In the genomic region with DNA sequence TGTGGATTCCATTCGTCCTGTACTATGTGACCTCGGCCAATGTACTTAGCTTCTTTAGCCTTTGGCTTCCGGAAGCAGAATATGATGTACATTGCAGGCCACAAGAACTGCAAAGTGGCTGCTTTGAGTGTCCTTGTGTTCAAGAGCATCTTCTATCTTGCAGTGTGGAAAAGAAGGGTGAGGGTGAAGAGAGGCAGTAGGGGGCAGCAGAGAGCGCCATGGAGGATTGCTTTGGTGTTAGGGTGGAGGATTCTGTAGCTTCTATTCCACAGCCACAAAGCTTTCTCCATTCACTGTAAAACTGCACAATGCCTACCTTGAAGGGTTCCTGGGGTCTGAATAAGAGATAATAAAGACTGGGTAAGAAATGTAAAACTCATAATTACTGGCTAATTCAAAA, we compare ENCODE assay signal across 9 mouse cellular contexts. TPM values are rescaled to one million over a fixed set of nuclear protein-coding genes. Genes with fewer than 3 reads are reported as not detected.
DNase-seq lines count a peak whose midpoint lies in the region; ATAC-seq and TF ChIP-seq lines count a peak whose summit lies in the region.
"Had no signal": no experiment of that assay in that cellular context is flagged by ENCODE, and none has a peak within 500 bp of the region (broad histone marks: within the 10 kb centered on the region; RNA-seq: fewer than 3 reads in every experiment).

No protein-coding gene starts in this region.

- no peaks in the 10 kb centered on the region for H3K27me3 ChIP-seq in heart, adult 2 months (ENCODE audit: control insufficient read depth, insufficient read depth, low read length)
- H3K27me3 ChIP-seq in heart, embryonic 11.5 days (ENCODE audit: control insufficient read depth, insufficient read depth, low read length) = no peaks in the 10 kb centered on the region

- H3K79me2 ChIP-seq in heart, adult 2 months (replicated peaks; ENCODE audit: control insufficient read depth, insufficient read depth, low read length) = no peaks in the 10 kb centered on the region

- no peak overlapping the region for H3K4me3 ChIP-seq in heart, adult 2 months
- H3K4me3 ChIP-seq in heart, embryonic 11.5 days (ENCODE audit: low read depth, low read length) = no peak overlapping the region

- intact Hi-C loops in heart, adult 2 months (cut with DNase I) = loop anchor here (2.0 kb wide), 1 partner anchor 67 kb away; no protein-coding TSS in a partner anchor

- no peaks in the 10 kb centered on the region for H3K9me3 ChIP-seq in heart, embryonic 11.5 days (replicated peaks; ENCODE audit: control insufficient read depth, low read length)

- no peak overlapping the region for H3K27ac ChIP-seq in heart, adult 2 months
- H3K27ac ChIP-seq in heart, embryonic 11.5 days (ENCODE audit: low read depth, low read length) = no peak overlapping the region
- H3K27ac ChIP-seq: macrophage had no signal

- 17% methylated on average over 4 of the region's 4 CpGs for WGBS in heart, adult 2 months
- 22% methylated on average over 4 of the region's 4 CpGs for WGBS in heart, embryonic 11.5 days (ENCODE audit: insufficient replicate concordance)

- H3K4me2 ChIP-seq in heart, embryonic 11.5 days = no peak overlapping the region

- no peaks in the 10 kb centered on the region for H3K36me3 ChIP-seq in heart, adult 2 months (ENCODE audit: control insufficient read depth, insufficient read depth, low read length)
- H3K36me3 ChIP-seq in heart, embryonic 11.5 days (ENCODE audit: control insufficient read depth, insufficient read depth, low read length) = no peaks in the 10 kb centered on the region

- TF ChIP-seq EP300 in heart, adult 2 months (IDR thresholded peaks at IDR 0.05; ENCODE audit: insufficient read depth, low read depth, low read length) = no peak

- peak; percentile 81 for TF ChIP-seq CTCF in heart, adult 2 months (IDR thresholded peaks at IDR 0.05)

- DNase-seq in heart, adult 2 months = peak; percentile 45 to 66
- DNase-seq in R1 (ENCODE audit: low read depth, low spot score) = peak; percentile 76
- peak; percentile 54 for DNase-seq in embryo, embryonic 11 days
- DNase-seq in left cerebral cortex, adult 8-10 months (ENCODE audit: low spot score in 2 of 2) = peak; percentile 29 to 59
- DNase-seq in natural killer cell, adult 2 months (ENCODE audit: low spot score in 2 of 2) = peak; percentile 35 to 67
- DNase-seq in testis, postnatal 14 days (ENCODE audit: low spot score) = peak; percentile 9

- no peaks in the 10 kb centered on the region for H3K4me1 ChIP-seq in heart, adult 2 months (ENCODE audit: control insufficient read depth, insufficient read depth, low read length)
- H3K4me1 ChIP-seq in heart, embryonic 11.5 days (ENCODE audit: control insufficient read depth, insufficient read depth, low read length) = no peaks in the 10 kb centered on the region

- no peak overlapping the region for H3K9ac ChIP-seq in heart, adult 2 months (ENCODE audit: low read depth, low read length)
- H3K9ac ChIP-seq in heart, embryonic 11.5 days (ENCODE audit: low read depth, low read length) = no peak overlapping the region

- no peak for ATAC-seq in heart, embryonic 11.5 days (replicated peaks; ENCODE audit: insufficient number of reproducible peaks, low FRiP score, low TSS enrichment)
- peak; percentile 85 for ATAC-seq in inflammation-experienced regulatory T-cells, adult 6 months

- no peak for TF ChIP-seq POLR2A in heart, adult 2 months (IDR thresholded peaks at IDR 0.05; ENCODE audit: insufficient read depth, low read depth, low read length)

RNA-seq across cellular contexts. Expression of a gene that starts 11.0 kb away (rescaled TPM):
- 1 to 10 TPM; 6.4 to 8.6 TPM for total RNA-seq in heart, adult 2 months (2021)
- polyA plus RNA-seq in heart, adult 2 months (2012; rRNA removed) = 0.45 and 0.76 TPM in 2 replicates
- not detected in 2 replicates for polyA plus RNA-seq in heart, embryonic 11.5 days (2014; fragmentation: Nextera tagmentation; extraction: Ambion mirVana)
- polyA plus RNA-seq in inflammation-experienced regulatory T-cells, adult 6 months (2017; shearing (Covaris generic)) = 1 to 10 TPM in 1 of 3 experiments, under 1 TPM in 1, not detected in 1; 0.92 to 4.8 TPM
- 10 to 100 TPM in 3 of 4 experiments, 1 to 10 TPM in 1; 9.8 to 14.9 (median 12.7) TPM for total RNA-seq in left cerebral cortex, adult 8-10 months (2022)
- polyA plus RNA-seq: macrophage had no signal

RNA-seq across cellular contexts. Expression of a gene that starts 55.6 kb away (rescaled TPM):
- total RNA-seq in heart, adult 2 months (2021) = 1 to 10 TPM; 7.3 to 7.5 TPM
- polyA plus RNA-seq in heart, adult 2 months (2012; rRNA removed) = 8.6 and 22.0 TPM in 2 replicates
- polyA plus RNA-seq in heart, embryonic 11.5 days (2014; fragmentation: Nextera tagmentation; extraction: Ambion mirVana) = 20.2 and 20.3 TPM in 2 replicates
- 10 to 100 TPM; 46.2 to 79.7 (median 73.6) TPM for polyA plus RNA-seq in inflammation-experienced regulatory T-cells, adult 6 months (2017; shearing (Covaris generic))
- 1 to 10 TPM; 1.5 to 2.5 (median 1.8) TPM for total RNA-seq in left cerebral cortex, adult 8-10 months (2022)

RNA-seq across cellular contexts. Expression of a gene that starts 57.6 kb away (rescaled TPM):
- not detected for total RNA-seq in heart, adult 2 months (2021)
- 0.16 and 0.44 TPM in 2 replicates for polyA plus RNA-seq in heart, adult 2 months (2012; rRNA removed)
- not detected in 2 replicates for polyA plus RNA-seq in heart, embryonic 11.5 days (2014; fragmentation: Nextera tagmentation; extraction: Ambion mirVana)
- not detected for polyA plus RNA-seq in inflammation-experienced regulatory T-cells, adult 6 months (2017; shearing (Covaris generic))
- 1 to 10 TPM; 2.7 to 4.4 (median 3.3) TPM for total RNA-seq in left cerebral cortex, adult 8-10 months (2022)
- polyA plus RNA-seq: macrophage had no signal

Comparison
In these comparisons a context has a peak if more than half of its experiments do, and no peak if none do; other contexts are left out.
1. DNase-seq: peak in every context shown above with its lines; median percentile 76 in R1; 56 in heart, adult 2 months; 54 in embryo, embryonic 11 days; 51 in natural killer cell, adult 2 months; 44 in left cerebral cortex, adult 8-10 months; 9 in testis, postnatal 14 days.